Mouse (Mus musculus) spleen, adult 2 months (tissue): Measurements from ENCODE around the gene Zfp316. TPM values are rescaled to one million over a fixed set of nuclear protein-coding genes. Genes with fewer than 3 reads are reported as not detected.

Experiments
- DNase-seq, 2 experiments: peaks; one replicate each; pipeline versions ENCODE4 v3.0.0 to v3.0.0-alpha.2; 2012 to 2021; ENCODE audit warnings: low spot score in 2 of 2, low read depth in 1 of 2
- H3K27ac ChIP-seq: fragments of 200-500 bp; 2 replicates; pipeline ENCODE4 v1.5.1; 2012; ENCODE audit warnings: low read length, inconsistent platforms; ENCODE audit not compliant: insufficient read depth
- H3K27me3 ChIP-seq: fragments of 200-500 bp; 2 replicates; pipeline ENCODE4 v1.6.1; 2012; ENCODE audit warnings: mild to moderate bottlenecking, moderate library complexity, low read length, inconsistent platforms; ENCODE audit not compliant: control insufficient read depth, insufficient read depth
- H3K36me3 ChIP-seq: fragments of 200-500 bp; 2 replicates; pipeline ENCODE4 v1.6.1; 2012; ENCODE audit warnings: mild to moderate bottlenecking, low read length, inconsistent platforms; ENCODE audit not compliant: control insufficient read depth, insufficient read depth
- H3K4me1 ChIP-seq: fragments of 200-500 bp; 2 replicates; pipeline ENCODE4 v1.6.1; 2011; ENCODE audit warnings: inconsistent platforms; ENCODE audit not compliant: control insufficient read depth, insufficient read depth, insufficient read length
- H3K4me3 ChIP-seq: fragments of 200-500 bp; 2 replicates; pipeline ENCODE4 v1.5.1; 2011; ENCODE audit warnings: mild to moderate bottlenecking, inconsistent platforms; ENCODE audit not compliant: insufficient read depth, insufficient read length; ENCODE audit errors: extremely low read depth
- CTCF ChIP-seq: fragments of 200-500 bp; IDR thresholded peaks from 2 replicates; pipeline ENCODE4 v1.5.1; 2011; ENCODE audit warnings: mild to moderate bottlenecking, inconsistent platforms; ENCODE audit not compliant: insufficient read depth, insufficient read length, insufficient replicate concordance; ENCODE audit errors: extremely low read depth
- POLR2A ChIP-seq: fragments of 200-500 bp; IDR thresholded peaks from 2 replicates; pipeline ENCODE4 v1.6.1; 2011; ENCODE audit warnings: low read depth, low read length, inconsistent platforms
- WGBS: fragments of 180-500 bp; shearing (Covaris S2); methylation state at CpG from one replicate; pipeline ENCODE4 v1.1.7; 2018; 5-methylcytosine and 5-hydroxymethylcytosine counted together
- polyA plus RNA-seq: library from polyadenylated mRNA; depleted of rRNA; stranded (reverse); fragments of >200 nt; gene quantifications from 2 replicates; pipeline ENCODE4 v1.2.3, GENCODE M21; 2012

Zfp316 gene
- polyA plus RNA-seq, 1 experiment = 4.2 TPM

GRCm38 (mm10) chr5:143287774-143288328 is 18.0 kb upstream of the Zfp316 start:
- H3K27me3 ChIP-seq = peaks cover 5% of the 10 kb centered on the region
- DNase-seq = no peak
- H3K27ac ChIP-seq = no peak overlapping the region
- TF ChIP-seq POLR2A = no peak
- no peak for TF ChIP-seq CTCF
- H3K4me1 ChIP-seq = peaks cover 4% of the 10 kb centered on the region; the same call in 1 of the 2 replicates
- 4% methylated on average over 48 of the region's 48 CpGs for WGBS
- H3K36me3 ChIP-seq = no peaks in the 10 kb centered on the region
- peak overlapping the region; percentile 17; the same call in 1 of the 2 replicates for H3K4me3 ChIP-seq

GRCm38 (mm10) chr5:143284762-143285161 is 14.9 kb upstream of the Zfp316 start:
- H3K4me3 ChIP-seq = no peak overlapping the region

GRCm38 (mm10) chr5:143279247-143279646 is 9.4 kb upstream of the Zfp316 start:
- H3K36me3 ChIP-seq = no peaks in the 10 kb centered on the region
- no peak overlapping the region for H3K27ac ChIP-seq
- peaks cover 3% of the 10 kb centered on the region; the same call in 1 of the 2 replicates for H3K4me1 ChIP-seq
- DNase-seq = no peak
- TF ChIP-seq CTCF = no peak
- TF ChIP-seq POLR2A = no peak
- H3K27me3 ChIP-seq = no peaks in the 10 kb centered on the region
- WGBS = 69% methylated on average over 10 of the region's 10 CpGs
- H3K4me3 ChIP-seq = no peak overlapping the region

More at GRCm38 (mm10) chr5:143284762-143285161, 14.9 kb upstream of the Zfp316 start:
- Histone ChIP-seq H3K36me3 (no peaks in the 10 kb centered on the region), H3K27ac (no peak overlapping the region), H3K27me3 (peaks cover 3% of the 10 kb centered on the region), H3K4me1 (peaks cover 4% of the 10 kb centered on the region; the same call in 1 of the 2 replicates)
- WGBS = 65% methylated on average over 6 of the region's 6 CpGs
- no peak for DNase-seq
- no peak for TF ChIP-seq POLR2A
- TF ChIP-seq CTCF = no peak

- Histone ChIP-seq H3K4me1 (peaks cover 3% of the 10 kb centered on the region; the same call in 1 of the 2 replicates), H3K4me3 (no peak overlapping the region), H3K27me3 (no peaks in the 10 kb centered on the region), H3K27ac (no peak overlapping the region), H3K36me3 (no peaks in the 10 kb centered on the region)
- WGBS = 56% methylated on average over 5 of the region's 5 CpGs
- DNase-seq = no peak
- TF ChIP-seq CTCF (no peak), POLR2A (no peak)
Observed at GRCm38 (mm10) chr5:143275761-143276160, 5.9 kb upstream of the Zfp316 start.

GRCm38 (mm10) chr5:143272540-143273330 is 2.9 kb upstream of the Zfp316 start:
- H3K27me3 ChIP-seq = no peaks in the 10 kb centered on the region
- WGBS = 65% methylated on average over 16 of the region's 16 CpGs
- no peak for TF ChIP-seq CTCF
- TF ChIP-seq POLR2A = no peak
- no peak for DNase-seq
- peaks cover 3% of the 10 kb centered on the region; the same call in 1 of the 2 replicates for H3K4me1 ChIP-seq
- no peak overlapping the region for H3K27ac ChIP-seq
- H3K4me3 ChIP-seq = no peak overlapping the region
- H3K36me3 ChIP-seq = no peaks in the 10 kb centered on the region

GRCm38 (mm10) chr5:143272108-143272507 is 2.3 kb upstream of the Zfp316 start:
- H3K27me3 ChIP-seq = no peaks in the 10 kb centered on the region
- no peaks in the 10 kb centered on the region for H3K36me3 ChIP-seq
- H3K27ac ChIP-seq = no peak overlapping the region
- TF ChIP-seq POLR2A (no peak), CTCF (no peak)
- WGBS = 44% methylated on average over 3 of the region's 3 CpGs
- peaks cover 3% of the 10 kb centered on the region; the same call in 1 of the 2 replicates for H3K4me1 ChIP-seq
- H3K4me3 ChIP-seq = no peak overlapping the region
- DNase-seq = no peak
